Mouse (Mus musculus) hematopoietic stem cell, adult 5-6 weeks (primary cell): ENCODE measurements around the gene Gm4969. TPM values are rescaled to one million over a fixed set of nuclear protein-coding genes. Genes with fewer than 3 reads are reported as not detected.

Source experiments
- ATAC-seq, 2 experiments: fragments of 125-278 bp in 1 of 2; replicated peaks in 1 of 2; 2 replicates each; pipeline ENCODE4 v1.8.0; 2016 to 2017; ENCODE audit warnings: inconsistent platforms in 2 of 2, mild to moderate bottlenecking in 2 of 2, moderate number of reproducible peaks in 2 of 2, low read depth in 1 of 2, moderate TSS enrichment in 1 of 2; ENCODE audit not compliant: low FRiP score in 2 of 2, poor library complexity in 2 of 2, severe bottlenecking in 2 of 2, insufficient read depth in 1 of 2, low TSS enrichment in 1 of 2
- total RNA-seq: library from RNA; stranded (forward); fragments of 172-1452, 232-1000 nt; gene quantifications from 2 replicates; pipeline ENCODE4 v1.2.3, GENCODE M21; 2017

The Gm4969 gene
- total RNA-seq, 1 experiment from 2014 or later: 0.50 TPM

- ATAC-seq: no peak
Measured at GRCm38 (mm10) chr7:19057405-19057804, 60.8 kb downstream of the Gm4969 start.

GRCm38 (mm10) chr7:19055108-19055507, 63.1 kb downstream of the Gm4969 start:
- ATAC-seq: no peak

GRCm38 (mm10) chr7:19054777-19055076, 63.4 kb downstream of the Gm4969 start:
- ATAC-seq: no peak

DNA sequence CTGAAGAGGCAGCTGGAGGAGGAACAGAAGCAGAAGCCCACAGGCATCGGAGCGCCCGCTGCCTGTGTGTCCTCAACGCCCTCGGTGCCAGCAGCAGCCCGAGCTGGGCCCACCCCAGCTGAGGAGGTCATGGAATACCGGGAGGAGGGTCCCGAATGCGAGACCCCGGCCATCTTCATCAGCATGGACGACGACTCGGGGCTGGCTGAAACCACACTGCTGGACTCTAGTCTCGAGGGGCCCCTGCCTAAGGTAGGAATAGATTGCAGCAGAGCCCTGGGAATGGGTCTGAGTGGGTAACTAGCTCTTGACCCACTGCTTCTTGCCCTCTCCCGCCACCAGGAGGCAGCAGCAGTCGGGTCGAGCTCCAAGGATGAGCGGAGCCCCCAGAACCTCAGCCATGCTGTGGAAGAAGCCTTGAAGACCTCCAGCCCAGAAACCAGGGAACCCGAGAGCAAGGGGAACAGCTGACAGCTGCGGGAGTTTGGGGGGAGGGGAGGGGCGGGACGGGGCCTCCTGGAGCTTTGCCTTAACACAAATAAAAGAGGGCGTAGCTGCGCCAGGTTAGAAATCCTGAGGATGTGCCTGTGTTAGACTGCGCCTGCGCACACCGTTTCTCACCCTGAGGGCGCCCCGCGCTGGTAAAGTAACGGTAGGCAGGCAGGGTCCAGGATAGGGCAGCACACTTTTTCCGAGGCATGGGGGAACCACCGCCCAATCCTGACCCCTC, 64.0 kb downstream of the Gm4969 start, which contains the start of gene Rsph6a:
Gene Rsph6a, plus strand, starts transcription at position 644 of the 730 bp plus-strand sequence.
- peak in 1 of 2 experiments; percentile 26; a peak in 1 of 4 replicates for ATAC-seq

GRCm38 (mm10) chr7:19053136-19053532, 65.0 kb downstream of the Gm4969 start:
- no peak for ATAC-seq

DNA sequence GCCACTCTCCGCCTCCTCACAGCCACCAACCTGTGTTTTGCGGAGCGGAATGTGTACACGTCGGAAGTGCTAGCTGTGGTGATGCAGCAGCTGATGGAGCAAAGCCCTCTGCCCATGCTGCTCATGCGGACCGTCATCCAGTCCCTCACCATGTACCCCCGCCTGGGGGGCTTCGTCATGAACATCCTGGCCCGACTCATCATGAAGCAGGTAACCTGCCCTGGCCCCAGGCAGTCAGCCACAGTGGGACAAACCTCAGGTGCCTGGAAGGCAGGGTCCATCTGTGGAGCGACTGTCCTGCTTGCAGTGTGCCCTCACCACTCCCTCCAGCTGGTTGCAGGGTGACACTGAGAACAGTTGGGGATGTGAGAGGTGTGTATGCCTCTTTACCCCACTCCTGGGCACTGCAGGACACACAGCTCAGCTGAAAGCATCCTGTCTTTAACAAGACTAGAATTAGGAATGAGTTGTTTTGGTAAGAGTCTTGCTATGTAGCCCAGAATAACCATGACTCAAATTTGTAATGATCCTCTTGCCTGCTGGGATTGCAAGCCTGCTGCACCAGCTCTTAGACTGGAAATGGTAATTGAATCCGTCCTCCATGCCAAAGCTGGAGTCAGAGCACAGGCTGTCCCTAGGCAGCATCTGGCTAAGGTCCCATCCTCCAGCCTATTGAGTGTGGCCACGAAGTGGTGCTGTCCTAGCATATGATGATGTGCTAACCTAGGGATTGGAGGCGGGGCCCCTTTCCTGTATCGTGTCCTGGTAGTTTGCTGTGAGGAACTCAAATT, 65.6 kb downstream of the Gm4969 start:
- ATAC-seq: no peak

DNA sequence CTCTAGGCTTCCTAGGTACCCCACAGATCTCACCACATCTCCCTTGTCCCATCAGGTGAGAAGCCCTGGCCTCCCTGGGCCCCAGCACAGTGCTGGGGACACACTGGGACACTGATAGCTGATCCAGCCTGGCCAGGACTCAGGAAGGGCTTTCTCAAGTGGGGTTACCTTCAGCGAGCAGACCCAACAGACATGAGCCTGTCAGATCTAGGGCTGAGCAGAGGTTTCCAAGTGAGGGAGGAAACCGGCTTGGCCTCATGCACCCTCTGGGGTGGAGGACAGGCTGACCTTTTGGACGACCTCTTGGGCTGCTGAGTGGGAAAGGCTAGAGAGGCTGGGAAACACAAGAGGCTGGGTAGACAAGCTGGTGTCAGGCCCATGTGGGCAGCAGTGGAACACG, 67.0 kb downstream of the Gm4969 start:
- no peak for ATAC-seq

DNA sequence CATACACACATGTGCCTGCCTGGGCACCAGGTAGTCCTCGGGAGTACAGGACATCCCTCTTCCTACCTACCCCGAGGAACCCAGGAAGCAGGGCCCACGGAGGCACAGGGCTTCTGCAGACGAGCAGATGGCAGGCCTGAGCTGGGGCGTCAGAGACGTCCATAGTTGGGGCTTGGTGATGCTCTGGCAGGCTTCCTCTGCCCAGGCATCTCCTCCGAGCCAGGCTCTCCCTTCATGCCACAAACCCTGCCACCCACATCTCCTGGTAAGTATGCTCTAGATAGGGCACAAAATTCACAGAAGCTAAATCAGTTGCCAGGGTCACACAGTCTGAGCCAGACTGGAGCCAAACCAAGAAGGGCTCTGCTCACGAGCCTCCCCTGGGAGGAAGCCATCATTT, 68.0 kb downstream of the Gm4969 start:
- ATAC-seq: no peak

DNA sequence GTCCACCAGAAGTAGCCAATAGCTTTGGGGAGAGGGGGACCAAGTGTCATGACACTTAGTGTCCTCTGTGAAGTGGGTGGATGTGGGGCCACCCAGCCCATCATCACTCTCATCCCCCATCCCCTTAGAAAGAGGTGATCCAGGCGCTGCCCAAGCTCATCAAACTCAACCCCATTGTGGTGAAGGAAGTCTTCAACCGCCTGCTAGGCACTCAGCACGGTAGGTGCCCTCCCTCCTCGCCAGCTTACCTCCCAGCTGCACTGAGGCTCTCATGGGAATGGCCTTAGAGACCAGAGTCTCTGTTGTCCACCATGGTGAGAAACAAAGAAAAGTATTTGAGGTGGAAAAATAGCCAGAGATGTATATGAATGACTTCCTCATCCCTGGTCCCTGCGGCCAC, 68.9 kb downstream of the Gm4969 start:
- no peak for ATAC-seq

Other genes with a start within 250 kb of the Gm4969 start
- 14.1 and 39.9 TPM in 2 replicates for gene Pglyrp1, start 247.0 kb downstream of the Gm4969 start, total RNA-seq
- gene Ccdc61, start 208.0 kb downstream of the Gm4969 start, total RNA-seq: 12.6 and 15.5 TPM in 2 replicates
- 0.10 TPM in 1 of 2 replicates, not detected in the other for gene Nova2, start 192.5 kb downstream of the Gm4969 start, total RNA-seq
- not detected in 2 replicates for gene Nanos2, start 131.0 kb downstream of the Gm4969 start, total RNA-seq
- gene Mypop, start 127.1 kb downstream of the Gm4969 start, total RNA-seq: 0.10 and 0.69 TPM in 2 replicates
- 13.1 and 16.8 TPM in 2 replicates for gene Irf2bp1, start 114.3 kb downstream of the Gm4969 start, total RNA-seq
- 2.7 and 3.3 TPM in 2 replicates for gene Foxa3, start 94.8 kb downstream of the Gm4969 start, total RNA-seq
- 41.0 and 42.4 TPM in 2 replicates for gene Sympk, start 94.0 kb downstream of the Gm4969 start, total RNA-seq
- not detected in 2 replicates for gene Rsph6a, start 63.7 kb downstream of the Gm4969 start, total RNA-seq
- gene Dmwd, start 42.1 kb downstream of the Gm4969 start, total RNA-seq: 13.5 TPM in 2 replicates
- 3.6 TPM in 1 of 2 replicates, not detected in the other for gene Dmpk, start 34.5 kb downstream of the Gm4969 start, total RNA-seq
- gene Six5, start 23.8 kb downstream of the Gm4969 start, total RNA-seq: 7.9 and 9.3 TPM in 2 replicates
- gene Fbxo46, start 1.5 kb upstream of the Gm4969 start, total RNA-seq: 7.8 and 8.3 TPM in 2 replicates
- 3.5 and 4.8 TPM in 2 replicates for gene Qpctl, start 30.9 kb upstream of the Gm4969 start, total RNA-seq
- gene Snrpd2, start 31.4 kb upstream of the Gm4969 start, total RNA-seq: 55.1 and 97.6 TPM in 2 replicates
- gene Gipr, start 47.8 kb upstream of the Gm4969 start, total RNA-seq: not detected in 2 replicates
- 20.0 and 23.6 TPM in 2 replicates for gene Eml2, start 58.1 kb upstream of the Gm4969 start, total RNA-seq
- 0.74 and 1.4 TPM in 2 replicates for gene Gpr4, start 94.2 kb upstream of the Gm4969 start, total RNA-seq
- 19.9 and 26.8 TPM in 2 replicates for gene Opa3, start 110.0 kb upstream of the Gm4969 start, total RNA-seq
- 99.8 and 117 TPM in 2 replicates for gene Vasp, start 153.4 kb upstream of the Gm4969 start, total RNA-seq
- gene Ppm1n, start 161.7 kb upstream of the Gm4969 start, total RNA-seq: 0.25 TPM in 1 of 2 replicates, not detected in the other
- gene Rtn2, start 164.3 kb upstream of the Gm4969 start, total RNA-seq: not detected in 2 replicates
- gene Fosb, start 191.7 kb upstream of the Gm4969 start, total RNA-seq: 190 and 280 TPM in 2 replicates
- 20.0 and 28.0 TPM in 2 replicates for gene Ercc1, start 226.4 kb upstream of the Gm4969 start, total RNA-seq
- gene Cd3eap, start 241.1 kb upstream of the Gm4969 start, total RNA-seq: 20.9 and 23.6 TPM in 2 replicates
- gene Ppp1r13l, start 241.4 kb upstream of the Gm4969 start, total RNA-seq: 0.25 and 0.60 TPM in 2 replicates